Mouse (Mus musculus): ENCODE results near the gene Prm1. TPM values are rescaled to one million over a fixed set of nuclear protein-coding genes. Genes with fewer than 3 reads are reported as not detected.

The Prm1 gene
- total and polyA plus RNA-seq, 2 experiments from 2014 or later, result not detected

GRCm38 (mm10) chr16:10843486-10844318, 38.1 kb upstream of the Prm1 start:
- no peaks in the 10 kb centered on the region for H3K4me1 ChIP-seq (ENCODE audit: insufficient read depth)
- 17% methylated on average over 18 of the region's 18 CpGs for WGBS
- no peaks in the 10 kb centered on the region for H3K9me3 ChIP-seq (ENCODE audit: low read length)
- 0 out of 2 replicates have a peak overlapping the region, but pooled peaks have one; percentile 26 for H3K9ac ChIP-seq
- no peak for TF ChIP-seq CTCF (IDR thresholded peaks at IDR 0.05; ENCODE audit: low read depth)
- ATAC-seq (peak; percentile 51), DNase-seq (peak; percentile 39)
- H3K27ac ChIP-seq (ENCODE audit: low read depth, low read length), result no peak overlapping the region
- peak overlapping the region; percentile 40 for H3K4me2 ChIP-seq (ENCODE audit: low read depth)
- H3K36me3 ChIP-seq (ENCODE audit: insufficient read depth), result no peaks in the 10 kb centered on the region
- H3K4me3 ChIP-seq (ENCODE audit: low read depth, low read length), result no peak overlapping the region
- no peaks in the 10 kb centered on the region for H3K27me3 ChIP-seq (ENCODE audit: insufficient read depth, low read length)

GRCm38 (mm10) chr16:10842282-10842855, 36.7 kb upstream of the Prm1 start:
- Histone ChIP-seq H3K4me3 (ENCODE audit: low read depth, low read length) (no peak overlapping the region), H3K9me3 (ENCODE audit: low read length) (no peaks in the 10 kb centered on the region), H3K4me2 (ENCODE audit: low read depth) (no peak overlapping the region), H3K4me1 (ENCODE audit: insufficient read depth) (no peaks in the 10 kb centered on the region), H3K36me3 (ENCODE audit: insufficient read depth) (no peaks in the 10 kb centered on the region), H3K27ac (ENCODE audit: low read depth, low read length) (no peak overlapping the region), H3K9ac (no peak overlapping the region), H3K27me3 (ENCODE audit: insufficient read depth, low read length) (no peaks in the 10 kb centered on the region)
- TF ChIP-seq CTCF (IDR thresholded peaks at IDR 0.05; ENCODE audit: low read depth), result no peak
- no peak for ATAC-seq
- WGBS, result 76% methylated on average over 4 of the region's 4 CpGs
- DNase-seq, result no peak

- Histone ChIP-seq H3K9ac (no peak overlapping the region), H3K4me1 (ENCODE audit: insufficient read depth) (no peaks in the 10 kb centered on the region; the same call in 1 of the 2 replicates), H3K27me3 (ENCODE audit: insufficient read depth, low read length) (no peaks in the 10 kb centered on the region), H3K4me3 (ENCODE audit: low read depth, low read length) (no peak overlapping the region), H3K9me3 (ENCODE audit: low read length) (no peaks in the 10 kb centered on the region), H3K27ac (ENCODE audit: low read depth, low read length) (no peak overlapping the region), H3K4me2 (ENCODE audit: low read depth) (no peak overlapping the region), H3K36me3 (ENCODE audit: insufficient read depth) (no peaks in the 10 kb centered on the region)
- no peak for TF ChIP-seq CTCF (IDR thresholded peaks at IDR 0.05; ENCODE audit: low read depth)
- ATAC-seq, result no peak
- no peak for DNase-seq
- 94% methylated on average over 12 of the region's 14 CpGs for WGBS
Observed at GRCm38 (mm10) chr16:10840018-10840417, 34.4 kb upstream of the Prm1 start.

GRCm38 (mm10) chr16:10838487-10839245, 33.0 kb upstream of the Prm1 start:
- TF ChIP-seq CTCF (IDR thresholded peaks at IDR 0.05; ENCODE audit: low read depth), result no peak
- H3K9ac ChIP-seq, result no peak overlapping the region
- no peak overlapping the region for H3K27ac ChIP-seq (ENCODE audit: low read depth, low read length)
- 46% methylated on average over 10 of the region's 10 CpGs for WGBS
- H3K36me3 ChIP-seq (ENCODE audit: insufficient read depth), result no peaks in the 10 kb centered on the region
- no peaks in the 10 kb centered on the region; the same call in 1 of the 2 replicates for H3K4me1 ChIP-seq (ENCODE audit: insufficient read depth)
- DNase-seq (no peak), ATAC-seq (no peak)
- no peaks in the 10 kb centered on the region for H3K27me3 ChIP-seq (ENCODE audit: insufficient read depth, low read length)
- H3K9me3 ChIP-seq (ENCODE audit: low read length), result no peaks in the 10 kb centered on the region
- H3K4me3 ChIP-seq (ENCODE audit: low read depth, low read length), result no peak overlapping the region
- H3K4me2 ChIP-seq (ENCODE audit: low read depth), result no peak overlapping the region

- Histone ChIP-seq H3K27ac (ENCODE audit: low read depth, low read length) (no peak overlapping the region), H3K9me3 (ENCODE audit: low read length) (no peaks in the 10 kb centered on the region), H3K4me2 (ENCODE audit: low read depth) (no peak overlapping the region), H3K36me3 (ENCODE audit: insufficient read depth) (no peaks in the 10 kb centered on the region), H3K4me3 (ENCODE audit: low read depth, low read length) (no peak overlapping the region), H3K9ac (no peak overlapping the region), H3K27me3 (ENCODE audit: insufficient read depth, low read length) (no peaks in the 10 kb centered on the region), H3K4me1 (ENCODE audit: insufficient read depth) (no peaks in the 10 kb centered on the region; the same call in 1 of the 2 replicates)
- ATAC-seq (no peak), DNase-seq (no peak)
- WGBS, result 85% methylated on average over 1 of the region's 1 CpGs
- no peak for TF ChIP-seq CTCF (IDR thresholded peaks at IDR 0.05; ENCODE audit: low read depth)
Observed at GRCm38 (mm10) chr16:10837903-10838302, 32.3 kb upstream of the Prm1 start.

DNA sequence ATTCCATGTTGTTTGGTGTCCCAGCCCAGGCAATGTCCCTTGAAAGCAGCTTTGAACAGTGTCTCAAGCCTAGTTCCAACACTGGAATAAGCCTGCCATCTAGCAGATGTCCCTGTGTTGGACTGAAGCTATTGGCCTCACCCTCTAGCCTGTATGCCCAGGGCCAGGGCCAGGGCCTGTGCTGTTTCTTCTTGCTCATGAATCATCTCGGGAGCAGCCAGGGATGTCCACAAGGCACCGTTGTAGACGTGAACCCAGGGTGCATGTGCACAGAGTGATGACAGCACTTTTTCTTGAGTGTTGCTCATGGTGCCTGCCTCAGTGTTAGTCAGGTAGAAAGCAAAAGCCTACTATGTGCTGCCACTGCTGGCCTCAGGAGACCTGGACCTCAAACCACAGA, 31.6 kb upstream of the Prm1 start:
- Histone ChIP-seq H3K4me2 (ENCODE audit: low read depth) (no peak overlapping the region), H3K36me3 (ENCODE audit: insufficient read depth) (no peaks in the 10 kb centered on the region), H3K9me3 (ENCODE audit: low read length) (no peaks in the 10 kb centered on the region), H3K4me3 (ENCODE audit: low read depth, low read length) (no peak overlapping the region), H3K27me3 (ENCODE audit: insufficient read depth, low read length) (no peaks in the 10 kb centered on the region), H3K9ac (no peak overlapping the region), H3K27ac (ENCODE audit: low read depth, low read length) (no peak overlapping the region), H3K4me1 (ENCODE audit: insufficient read depth) (no peaks in the 10 kb centered on the region; the same call in 1 of the 2 replicates)
- WGBS, result 93% methylated on average over 3 of the region's 3 CpGs
- ATAC-seq (no peak), DNase-seq (no peak)
- TF ChIP-seq CTCF (IDR thresholded peaks at IDR 0.05; ENCODE audit: low read depth), result no peak

All from forebrain, postnatal 0 days (tissue).